Mouse (Mus musculus): ENCODE measurements around the gene Leprot.

- TF ChIP-seq GATA1 (IDR thresholded peaks at IDR 0.05; ENCODE audit: low read length) (no peak), TAL1 (IDR thresholded peaks at IDR 0.05; ENCODE audit: low read length) (no peak)
Observed at GRCm38 (mm10) chr4:101647196-101647905, at the start of gene Leprot.

Data from erythroblast, embryonic 14.5 days (primary cell).